Mouse (Mus musculus) limb, embryonic 10.5 days (tissue): ENCODE results near the gene Cxcr4. TPM values are rescaled to one million over a fixed set of nuclear protein-coding genes. Genes with fewer than 3 reads are reported as not detected.

Experiments
- DNase-seq: peaks from one replicate; pipeline ENCODE4 v3.0.0-alpha.2; 2017; ENCODE audit warnings: low spot score
- H3K27ac ChIP-seq: fragments of 300-500 bp; sonication (generic); 2 replicates; pipeline ENCODE4 v1.5.1; 2016; ENCODE audit warnings: mild to moderate bottlenecking
- H3K27me3 ChIP-seq: fragments of 300-500 bp; sonication (generic); 2 replicates; pipeline ENCODE4 v1.6.1; 2016; ENCODE audit warnings: low read depth, mild to moderate bottlenecking; ENCODE audit not compliant: poor library complexity, severe bottlenecking
- H3K36me3 ChIP-seq: fragments of 300-500 bp; sonication (generic); 2 replicates; pipeline ENCODE4 v1.6.1; 2016; ENCODE audit warnings: mild to moderate bottlenecking, moderate library complexity
- H3K4me1 ChIP-seq: fragments of 300-500 bp; sonication (generic); 2 replicates; pipeline ENCODE4 v1.6.1; 2016
- H3K4me3 ChIP-seq: fragments of 300-500 bp; sonication (generic); 2 replicates; pipeline ENCODE4 v1.5.1; 2016; ENCODE audit warnings: mild to moderate bottlenecking, moderate library complexity
- H3K9me3 ChIP-seq: fragments of 300-500 bp; sonication (generic); replicated peaks from 2 replicates; pipeline ENCODE4 v1.6.1; 2016; ENCODE audit warnings: mild to moderate bottlenecking
- WGBS: fragments of 180-500 bp; shearing (Covaris S2); methylation state at CpG from one replicate; pipeline ENCODE4 v1.1.7; 2016; 5-methylcytosine and 5-hydroxymethylcytosine counted together
- polyA plus RNA-seq: library from polyadenylated mRNA; unstranded; fragments of >200 nt; fragmentation: Nextera tagmentation; extraction: Ambion mirVana; gene quantifications from 2 replicates; pipeline ENCODE4 v1.2.1, GENCODE M21; 2016

Cxcr4 gene
- polyA plus RNA-seq, 1 experiment from 2014 or later, result 1.8 TPM

- no peak overlapping the region for H3K27ac ChIP-seq
- 77% methylated on average over 5 of the region's 5 CpGs for WGBS
- DNase-seq, result no peak
- H3K4me1 ChIP-seq, result no peaks in the 10 kb centered on the region
- no peaks in the 10 kb centered on the region for H3K9me3 ChIP-seq
- no peaks in the 10 kb centered on the region for H3K36me3 ChIP-seq
- no peaks in the 10 kb centered on the region for H3K27me3 ChIP-seq
- no peak overlapping the region for H3K4me3 ChIP-seq
Measured at GRCm38 (mm10) chr1:128549442-128549841, 42.7 kb downstream of the Cxcr4 start.

GRCm38 (mm10) chr1:128549007-128549406 lies 43.1 kb downstream of the Cxcr4 start:
- 86% methylated on average over 3 of the region's 3 CpGs for WGBS
- H3K4me3 ChIP-seq, result no peak overlapping the region
- no peaks in the 10 kb centered on the region for H3K4me1 ChIP-seq
- H3K27me3 ChIP-seq, result no peaks in the 10 kb centered on the region
- no peak for DNase-seq
- no peaks in the 10 kb centered on the region for H3K9me3 ChIP-seq
- no peaks in the 10 kb centered on the region for H3K36me3 ChIP-seq
- no peak overlapping the region for H3K27ac ChIP-seq

GRCm38 (mm10) chr1:128548220-128548998 lies 43.7 kb downstream of the Cxcr4 start:
- 88% methylated on average over 5 of the region's 5 CpGs for WGBS
- no peaks in the 10 kb centered on the region for H3K27me3 ChIP-seq
- no peaks in the 10 kb centered on the region for H3K9me3 ChIP-seq
- no peaks in the 10 kb centered on the region for H3K4me1 ChIP-seq
- H3K36me3 ChIP-seq, result no peaks in the 10 kb centered on the region
- H3K27ac ChIP-seq, result no peak overlapping the region
- no peak for DNase-seq
- no peak overlapping the region for H3K4me3 ChIP-seq

DNA sequence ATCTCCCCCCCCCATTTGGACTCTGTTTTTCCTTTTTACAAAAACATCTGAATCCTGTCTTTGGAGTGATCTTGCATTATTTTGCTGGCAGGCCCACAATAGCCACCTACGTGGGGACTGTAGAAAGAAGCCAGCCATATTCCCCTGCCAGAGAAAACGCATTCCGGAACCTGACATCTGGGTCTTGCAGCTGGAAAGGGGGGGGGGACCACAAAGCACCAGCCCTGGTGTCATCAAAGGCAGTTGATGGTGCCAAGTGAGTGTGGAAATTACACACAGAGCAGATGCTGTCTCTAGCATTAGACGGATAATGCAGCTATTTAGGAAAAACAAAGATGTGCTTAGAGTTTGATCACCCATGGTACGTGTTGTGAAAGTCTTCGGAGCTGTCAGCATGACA lies 46.4 kb downstream of the Cxcr4 start:
- H3K36me3 ChIP-seq, result no peaks in the 10 kb centered on the region
- no peaks in the 10 kb centered on the region for H3K4me1 ChIP-seq
- no peak overlapping the region for H3K27ac ChIP-seq
- no peak for DNase-seq
- H3K27me3 ChIP-seq, result no peaks in the 10 kb centered on the region
- no peaks in the 10 kb centered on the region for H3K9me3 ChIP-seq
- WGBS, result 89% methylated on average over 6 of the region's 6 CpGs
- no peak overlapping the region for H3K4me3 ChIP-seq

DNA sequence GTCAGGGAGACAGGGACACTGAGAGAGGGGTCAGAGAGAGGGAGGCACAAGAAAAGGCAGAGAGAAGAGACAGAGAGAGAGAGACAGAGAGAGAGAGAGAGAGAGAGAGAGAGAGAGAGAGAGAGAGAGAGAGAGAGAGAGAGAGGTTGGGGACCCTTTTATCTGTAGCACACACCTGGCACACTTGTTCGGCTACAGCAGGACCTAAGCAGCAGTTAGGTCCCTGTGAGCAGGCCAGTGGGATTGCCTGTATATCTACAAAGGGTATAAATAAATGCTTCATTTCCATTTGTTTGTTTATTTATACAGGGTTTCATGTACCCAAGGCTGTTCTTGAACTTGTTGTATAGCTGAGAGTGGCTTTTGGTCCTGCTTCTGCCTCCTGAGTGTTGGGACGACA lies 49.0 kb downstream of the Cxcr4 start:
- H3K36me3 ChIP-seq, result no peaks in the 10 kb centered on the region
- H3K27me3 ChIP-seq, result no peaks in the 10 kb centered on the region
- 92% methylated on average over 2 of the region's 2 CpGs for WGBS
- DNase-seq, result no peak
- H3K4me3 ChIP-seq, result no peak overlapping the region
- H3K27ac ChIP-seq, result no peak overlapping the region
- H3K4me1 ChIP-seq, result no peaks in the 10 kb centered on the region
- H3K9me3 ChIP-seq, result no peaks in the 10 kb centered on the region

- H3K27ac ChIP-seq, result no peak overlapping the region
- DNase-seq, result no peak
- no peaks in the 10 kb centered on the region for H3K9me3 ChIP-seq
- no peak overlapping the region for H3K4me3 ChIP-seq
- WGBS, result 72% methylated on average over 3 of the region's 3 CpGs
- no peaks in the 10 kb centered on the region for H3K4me1 ChIP-seq
- no peaks in the 10 kb centered on the region for H3K27me3 ChIP-seq
- no peaks in the 10 kb centered on the region for H3K36me3 ChIP-seq
Measured at GRCm38 (mm10) chr1:128542555-128542954, 49.5 kb downstream of the Cxcr4 start.

DNA sequence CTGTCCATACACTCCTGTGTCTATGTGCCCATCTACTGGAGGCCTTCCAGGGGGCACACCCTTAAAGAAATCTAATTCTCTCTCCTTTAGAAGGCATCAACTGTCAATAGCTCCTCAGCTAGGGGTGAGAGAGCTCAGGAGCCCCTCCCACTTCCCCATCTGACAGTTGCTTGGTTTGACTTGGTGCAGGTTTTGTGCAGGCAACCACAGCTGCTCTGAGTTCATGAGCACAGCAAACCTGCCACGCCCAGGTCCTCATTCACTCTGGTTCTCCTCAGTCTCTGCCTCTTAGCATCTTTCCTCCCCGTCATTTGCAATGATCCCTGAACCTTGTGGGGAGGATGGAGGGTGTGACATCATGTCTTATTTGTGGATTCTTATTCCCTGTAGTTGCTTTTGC lies 51.9 kb downstream of the Cxcr4 start:
- Histone ChIP-seq H3K27ac (no peak overlapping the region), H3K9me3 (no peaks in the 10 kb centered on the region), H3K4me1 (no peaks in the 10 kb centered on the region), H3K4me3 (no peak overlapping the region), H3K36me3 (no peaks in the 10 kb centered on the region), H3K27me3 (no peaks in the 10 kb centered on the region)
- 83% methylated on average over 2 of the region's 2 CpGs for WGBS
- DNase-seq, result no peak

DNA sequence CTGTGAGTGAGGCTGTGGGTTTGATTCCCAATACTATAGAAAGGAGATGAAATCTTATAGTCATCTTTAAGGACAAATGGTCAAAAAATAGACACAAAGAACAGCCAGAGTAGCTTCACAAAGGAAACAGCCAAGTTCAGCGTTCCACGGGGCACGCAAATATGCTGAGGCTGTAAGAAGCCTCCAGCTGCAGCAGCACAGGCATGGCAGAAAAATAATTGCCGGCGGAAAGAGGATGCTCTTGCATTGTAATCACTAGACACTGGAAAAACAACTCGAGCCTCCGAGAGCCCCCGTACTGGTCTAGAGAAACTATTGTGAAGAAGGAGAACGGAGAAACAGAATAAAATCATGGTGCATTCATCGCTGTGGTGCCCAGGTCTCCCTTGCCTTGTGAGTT lies 52.5 kb downstream of the Cxcr4 start:
- H3K4me1 ChIP-seq, result no peaks in the 10 kb centered on the region

More for the DNA sequence above, 52.5 kb downstream of the Cxcr4 start:
- no peaks in the 10 kb centered on the region for H3K27me3 ChIP-seq
- DNase-seq, result no peak
- WGBS, result 91% methylated on average over 10 of the region's 10 CpGs
- no peaks in the 10 kb centered on the region for H3K9me3 ChIP-seq
- no peaks in the 10 kb centered on the region for H3K36me3 ChIP-seq
- H3K27ac ChIP-seq, result no peak overlapping the region
- H3K4me3 ChIP-seq, result no peak overlapping the region

Other genes starting within 250 kb of the Cxcr4 start
- gene Mcm6, start 232.6 kb downstream of the Cxcr4 start, polyA plus RNA-seq, result 315 and 325 TPM in 2 replicates
- gene Dars, start 174.9 kb downstream of the Cxcr4 start, polyA plus RNA-seq, result 148 and 175 TPM in 2 replicates